Mouse (Mus musculus): ENCODE measurements around the gene Rnf214. TPM values are rescaled to one million over a fixed set of nuclear protein-coding genes. Genes with fewer than 3 reads are reported as not detected.

The Rnf214 gene
- polyA plus RNA-seq, 1 experiment from 2014 or later = 36.2 TPM

DNA sequence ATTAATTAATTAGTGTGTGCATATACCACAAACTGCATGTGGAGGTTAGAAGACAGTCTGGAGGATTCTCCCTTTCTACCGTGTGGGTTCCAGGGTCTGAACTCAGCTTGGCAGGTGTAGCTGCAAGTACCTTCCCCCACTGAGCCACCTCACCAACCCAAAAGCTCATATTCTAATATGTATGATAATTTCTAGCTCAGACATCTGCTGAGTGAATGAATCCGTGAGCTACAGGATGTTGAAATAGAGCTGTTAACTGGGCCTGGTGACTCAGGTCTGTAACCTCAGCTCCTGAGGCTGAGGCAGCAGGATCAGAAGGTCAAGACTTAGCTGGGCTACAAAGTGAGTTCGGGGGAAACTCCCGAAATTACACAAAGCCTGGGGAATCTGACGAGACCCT is 63.7 kb downstream of the Rnf214 start:
- 83% methylated on average over 5 of the region's 5 CpGs for WGBS

DNA sequence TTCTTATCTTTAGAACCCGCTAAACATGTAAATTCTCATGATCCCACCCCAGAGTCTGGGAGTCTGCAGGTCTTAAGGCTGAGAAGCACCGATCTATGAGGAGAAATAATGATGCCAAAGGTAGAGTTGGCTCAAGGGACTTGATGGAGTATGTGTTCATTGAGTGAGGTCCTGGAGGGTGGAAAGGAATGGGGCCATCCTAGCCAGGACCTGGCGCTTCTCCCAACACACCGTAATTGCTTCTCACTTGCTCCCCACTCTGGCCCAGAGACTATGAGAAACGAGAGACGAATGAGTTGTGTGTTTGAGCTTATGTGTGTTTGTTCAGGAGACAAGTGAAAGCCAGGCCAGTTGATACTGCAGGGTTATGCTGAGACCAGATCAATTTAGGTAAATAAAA is 65.3 kb downstream of the Rnf214 start:
- no peak overlapping the region for H3K9ac ChIP-seq
- H3K4me1 ChIP-seq (replicated peaks) = peaks cover 25% of the 10 kb centered on the region
- no peaks in the 10 kb centered on the region for H3K36me3 ChIP-seq
- no peak for ATAC-seq
- H3K4me2 ChIP-seq (replicated peaks) = 0 out of 2 replicates have a peak overlapping the region, but pooled peaks have one; percentile 1
- no peak overlapping the region for H3K4me3 ChIP-seq (replicated peaks)
- H3K27me3 ChIP-seq (replicated peaks) = no peaks in the 10 kb centered on the region
- no peak overlapping the region for H3K27ac ChIP-seq
- WGBS = 70% methylated on average over 6 of the region's 6 CpGs
- H3K9me3 ChIP-seq = no peaks in the 10 kb centered on the region

More for the DNA sequence above, 63.7 kb downstream of the Rnf214 start:
- Histone ChIP-seq H3K9ac (no peak overlapping the region), H3K4me2 (replicated peaks) (no peak overlapping the region), H3K36me3 (no peaks in the 10 kb centered on the region), H3K27me3 (replicated peaks) (no peaks in the 10 kb centered on the region), H3K9me3 (no peaks in the 10 kb centered on the region), H3K27ac (no peak overlapping the region), H3K4me1 (replicated peaks) (peaks cover 25% of the 10 kb centered on the region), H3K4me3 (replicated peaks) (no peak overlapping the region)
- ATAC-seq = no peak

DNA sequence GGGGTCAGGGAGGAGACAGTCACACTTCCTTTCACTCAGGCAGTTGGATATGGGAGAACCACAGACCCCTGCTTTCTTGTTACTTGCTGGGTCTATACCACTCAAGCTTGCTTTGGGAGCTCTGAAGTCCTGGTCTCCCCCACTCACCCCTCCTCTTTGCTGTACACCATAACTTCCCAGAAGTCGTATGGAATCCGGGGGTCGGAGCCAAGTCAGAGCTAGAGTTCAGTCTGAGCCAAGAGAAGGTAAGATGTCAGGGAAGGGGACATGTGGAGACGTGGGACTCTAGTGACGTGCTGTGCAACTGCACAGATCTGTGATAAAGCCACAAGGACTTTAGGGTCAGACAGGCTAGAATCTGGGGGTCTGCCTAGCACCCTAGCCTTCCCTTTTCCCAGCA is 66.4 kb downstream of the Rnf214 start:
- H3K9ac ChIP-seq = no peak overlapping the region
- peak overlapping the region; percentile 96 for H3K4me2 ChIP-seq (replicated peaks)
- H3K4me3 ChIP-seq (replicated peaks) = peak overlapping the region; percentile 78
- ATAC-seq = no peak
- no peaks in the 10 kb centered on the region for H3K9me3 ChIP-seq
- H3K27me3 ChIP-seq (replicated peaks) = no peaks in the 10 kb centered on the region
- no peaks in the 10 kb centered on the region for H3K36me3 ChIP-seq
- no peak overlapping the region for H3K27ac ChIP-seq
- peaks cover 25% of the 10 kb centered on the region for H3K4me1 ChIP-seq (replicated peaks)
- 61% methylated on average over 5 of the region's 5 CpGs for WGBS

DNA sequence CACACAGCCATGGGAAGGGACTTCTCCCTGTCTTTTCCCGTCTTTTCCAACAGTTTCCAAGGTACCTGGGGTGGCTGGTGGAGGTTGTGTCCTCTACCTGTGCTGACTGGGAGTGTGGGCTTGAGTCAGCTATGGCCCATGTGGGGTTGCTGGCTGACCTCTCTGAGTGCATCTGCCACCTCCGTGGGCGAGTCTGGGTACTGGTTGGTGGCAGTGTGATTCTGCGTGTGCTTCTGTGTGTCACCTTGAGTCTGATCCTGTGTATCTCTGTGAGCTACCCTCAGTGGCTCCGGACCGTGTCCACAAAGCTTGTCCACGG is 66.8 kb downstream of the Rnf214 start:
- H3K4me1 ChIP-seq (replicated peaks) = peaks cover 25% of the 10 kb centered on the region
- H3K27me3 ChIP-seq (replicated peaks) = no peaks in the 10 kb centered on the region
- ATAC-seq = no peak
- no peaks in the 10 kb centered on the region for H3K36me3 ChIP-seq
- H3K9me3 ChIP-seq = no peaks in the 10 kb centered on the region
- peak overlapping the region; percentile 89; the same call in 1 of the 2 replicates for H3K9ac ChIP-seq
- 76% methylated on average over 7 of the region's 7 CpGs for WGBS
- no peak overlapping the region for H3K27ac ChIP-seq
- peak overlapping the region; percentile 96 for H3K4me2 ChIP-seq (replicated peaks)
- H3K4me3 ChIP-seq (replicated peaks) = peak overlapping the region; percentile 78

DNA sequence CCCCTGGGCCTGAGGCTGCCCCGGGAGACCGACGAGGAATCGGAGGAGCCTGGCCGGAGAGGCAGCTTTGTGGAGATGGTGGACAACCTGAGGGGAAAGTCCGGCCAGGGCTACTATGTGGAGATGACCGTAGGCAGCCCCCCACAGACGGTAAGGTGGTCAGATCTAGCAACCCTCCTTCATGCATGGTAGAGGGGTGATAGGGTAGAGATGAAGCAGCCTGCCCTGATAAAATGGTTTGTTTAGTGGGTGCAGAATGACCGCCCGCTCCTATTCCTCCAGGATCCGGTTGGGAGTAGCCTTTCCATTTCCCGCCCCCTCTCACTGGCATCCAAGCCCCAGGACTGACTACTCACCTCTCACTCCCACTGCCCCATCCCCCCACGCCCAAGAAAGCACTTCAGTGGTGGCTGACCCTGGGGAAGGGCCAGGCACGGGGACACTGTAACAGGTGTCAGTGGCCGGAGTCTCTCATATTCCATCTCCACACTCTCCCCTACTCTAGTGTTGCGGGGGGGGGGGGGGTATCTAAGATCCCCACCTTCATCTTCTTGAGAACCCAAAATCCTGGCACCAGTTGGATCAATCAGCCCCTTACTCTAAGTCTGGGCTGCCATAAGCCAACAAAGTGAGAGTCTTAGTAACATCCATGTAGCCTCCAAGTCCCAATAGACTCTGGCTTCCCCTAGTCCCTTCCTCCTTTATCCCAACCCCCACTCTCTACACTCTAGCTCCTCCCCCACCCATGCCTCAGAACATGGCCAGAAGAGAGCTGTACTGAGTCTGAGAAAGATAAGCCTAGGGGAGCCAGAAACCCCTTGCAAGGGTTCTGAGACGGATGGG is 67.4 kb downstream of the Rnf214 start:
- H3K36me3 ChIP-seq = no peaks in the 10 kb centered on the region
- no peaks in the 10 kb centered on the region for H3K9me3 ChIP-seq
- 13% methylated on average over 17 of the region's 17 CpGs for WGBS
- H3K27me3 ChIP-seq (replicated peaks) = no peaks in the 10 kb centered on the region
- peak overlapping the region; percentile 96 for H3K4me2 ChIP-seq (replicated peaks)
- H3K9ac ChIP-seq = peak overlapping the region; percentile 89
- peaks cover 25% of the 10 kb centered on the region for H3K4me1 ChIP-seq (replicated peaks)
- H3K27ac ChIP-seq = no peak overlapping the region
- H3K4me3 ChIP-seq (replicated peaks) = peak overlapping the region; percentile 78
- ATAC-seq = peak; percentile 42

DNA sequence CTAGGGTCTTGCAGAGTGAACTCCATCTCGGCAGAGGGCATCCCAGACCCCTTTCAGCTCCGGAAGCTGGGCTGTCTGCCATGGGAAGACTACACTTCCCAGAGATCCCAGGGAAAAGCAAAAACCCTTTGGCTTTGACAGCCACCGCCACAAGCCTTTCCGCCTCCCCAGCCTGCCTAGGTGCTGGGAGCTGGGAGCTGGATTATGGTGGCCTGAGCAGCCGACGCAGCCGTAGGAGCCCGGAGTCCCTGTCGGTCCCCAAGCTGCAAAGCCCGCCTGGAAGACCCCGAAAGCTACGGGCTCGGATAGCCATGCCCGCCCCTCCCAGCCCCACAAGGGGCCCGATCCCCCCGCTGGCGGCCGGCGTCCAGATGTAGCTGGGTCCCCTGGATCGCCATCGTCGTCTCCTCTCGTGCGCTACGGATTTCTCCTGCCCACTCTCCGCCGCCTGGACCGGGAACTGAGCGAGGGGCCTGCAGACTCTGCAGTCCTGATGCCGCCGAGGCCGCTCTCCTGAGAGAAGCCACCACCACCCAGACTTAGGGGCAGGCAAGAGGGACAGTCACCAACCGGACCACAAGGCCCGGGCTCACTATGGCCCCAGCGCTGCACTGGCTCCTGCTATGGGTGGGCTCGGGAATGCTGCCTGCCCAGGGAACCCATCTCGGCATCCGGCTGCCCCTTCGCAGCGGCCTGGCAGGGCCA is 68.1 kb downstream of the Rnf214 start, which contains the start of gene Bace1:
TSS of gene Bace1 (plus strand) at position 147 of the 705 bp plus-strand sequence.
- peak within 1 kb of the TSS; percentile 89 for H3K9ac ChIP-seq
- under 1% methylated on average over 39 of the region's 40 CpGs for WGBS
- peaks cover 25% of the 10 kb centered on the region for H3K4me1 ChIP-seq (replicated peaks)
- H3K4me2 ChIP-seq (replicated peaks) = peak within 1 kb of the TSS; percentile 96
- H3K27me3 ChIP-seq (replicated peaks) = no peaks in the 10 kb centered on the region
- H3K9me3 ChIP-seq = no peaks in the 10 kb centered on the region
- no peaks in the 10 kb centered on the region for H3K36me3 ChIP-seq
- H3K27ac ChIP-seq = peak within 1 kb of the TSS; percentile 52
- peak; percentile 90 for ATAC-seq
- H3K4me3 ChIP-seq (replicated peaks) = peak within 1 kb of the TSS; percentile 78

DNA sequence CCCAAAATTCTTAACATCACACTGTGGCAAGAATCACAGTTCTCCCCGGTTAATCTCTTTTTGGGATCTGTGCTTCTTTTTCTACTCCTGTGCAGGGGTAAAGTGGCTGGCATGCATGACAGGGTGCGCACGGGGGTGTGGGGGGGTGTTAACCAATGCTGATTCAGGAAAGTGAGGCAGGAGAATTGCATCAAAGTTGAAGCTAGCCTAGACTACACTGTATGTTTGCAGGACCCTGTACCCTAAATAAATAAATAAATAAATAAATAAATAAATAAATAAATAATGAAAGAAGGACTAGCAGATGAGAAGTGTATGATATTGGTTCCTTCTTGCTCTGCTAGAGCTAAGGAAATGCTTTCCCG is 68.7 kb downstream of the Rnf214 start:
- peak overlapping the region; percentile 96 for H3K4me2 ChIP-seq (replicated peaks)
- ATAC-seq = peak; percentile 32; the same call in 1 of the 2 replicates
- H3K27ac ChIP-seq = no peak overlapping the region
- 20% methylated on average over 4 of the region's 4 CpGs for WGBS
- H3K4me3 ChIP-seq (replicated peaks) = peak overlapping the region; percentile 78
- peak overlapping the region; percentile 89; the same call in 1 of the 2 replicates for H3K9ac ChIP-seq
- H3K36me3 ChIP-seq = no peaks in the 10 kb centered on the region
- peaks cover 25% of the 10 kb centered on the region for H3K4me1 ChIP-seq (replicated peaks)
- no peaks in the 10 kb centered on the region for H3K27me3 ChIP-seq (replicated peaks)
- no peaks in the 10 kb centered on the region for H3K9me3 ChIP-seq

DNA sequence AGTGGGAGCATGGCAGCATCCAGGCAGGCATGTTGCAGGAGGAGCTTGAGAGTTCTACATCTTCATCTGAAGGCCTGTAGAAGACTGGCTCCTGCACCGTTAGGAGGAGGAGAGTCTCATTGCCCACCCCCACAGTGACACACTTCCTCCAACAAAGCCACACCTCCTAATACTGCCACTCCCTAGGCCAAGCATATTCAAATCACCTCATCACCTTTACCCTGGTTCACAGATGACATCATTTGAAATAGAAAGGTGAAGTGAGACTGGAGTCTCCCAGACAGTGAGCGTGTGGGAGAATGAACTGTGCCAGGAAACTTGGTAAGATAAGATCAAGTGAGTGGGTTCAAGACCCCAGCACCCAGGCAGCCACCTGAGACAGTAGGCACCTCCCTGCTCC is 73.2 kb downstream of the Rnf214 start:
- Histone ChIP-seq H3K27me3 (replicated peaks) (no peaks in the 10 kb centered on the region), H3K4me3 (replicated peaks) (no peak overlapping the region), H3K36me3 (no peaks in the 10 kb centered on the region), H3K27ac (no peak overlapping the region), H3K4me2 (replicated peaks) (no peak overlapping the region), H3K4me1 (replicated peaks) (no peaks in the 10 kb centered on the region; the same call in 1 of the 2 replicates), H3K9me3 (no peaks in the 10 kb centered on the region), H3K9ac (no peak overlapping the region)
- ATAC-seq = no peak
- 61% methylated on average over 2 of the region's 2 CpGs for WGBS

DNA sequence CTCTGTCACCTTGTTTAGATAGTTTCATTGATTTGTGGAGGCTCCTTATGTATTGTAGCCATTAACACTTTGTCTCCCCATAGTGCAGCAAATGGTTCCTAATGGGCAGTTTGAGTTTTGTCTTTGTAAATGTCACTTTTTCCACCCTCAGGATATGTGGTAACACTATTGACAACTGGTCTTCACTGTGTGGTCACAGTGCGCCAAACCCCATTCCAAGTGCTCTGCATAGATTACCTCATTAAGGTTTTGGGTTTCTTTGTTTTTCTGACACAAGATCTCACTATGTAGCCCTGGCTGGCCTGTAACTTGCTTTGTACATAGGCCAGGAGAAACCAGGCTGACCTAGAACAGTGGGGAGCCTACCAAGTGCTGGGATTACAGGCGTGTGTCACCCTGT is 73.8 kb downstream of the Rnf214 start:
- Histone ChIP-seq H3K36me3 (no peaks in the 10 kb centered on the region), H3K4me1 (replicated peaks) (no peaks in the 10 kb centered on the region; the same call in 1 of the 2 replicates), H3K9me3 (no peaks in the 10 kb centered on the region), H3K27ac (no peak overlapping the region), H3K4me2 (replicated peaks) (no peak overlapping the region), H3K4me3 (replicated peaks) (no peak overlapping the region), H3K27me3 (replicated peaks) (no peaks in the 10 kb centered on the region), H3K9ac (no peak overlapping the region)
- ATAC-seq = no peak
- 82% methylated on average over 2 of the region's 2 CpGs for WGBS

DNA sequence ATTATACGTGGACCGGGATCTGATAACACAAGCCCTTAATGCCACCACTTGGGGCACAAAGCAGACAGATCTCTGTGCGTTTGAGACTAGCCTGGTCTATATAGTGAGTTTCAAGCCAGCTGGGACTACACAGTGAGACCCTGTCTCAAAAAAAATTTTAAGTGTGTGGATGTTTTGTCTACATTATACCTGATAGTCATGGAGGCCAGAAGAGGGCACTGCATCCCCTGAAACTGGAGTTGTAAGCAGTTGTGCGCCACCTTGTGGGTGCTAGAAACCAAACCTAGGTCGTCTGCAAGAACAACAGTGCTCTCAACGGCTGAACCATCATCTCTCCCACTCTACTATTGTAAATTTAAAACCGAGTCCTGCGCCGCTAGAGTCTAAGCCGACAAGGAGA is 77.6 kb downstream of the Rnf214 start:
- Histone ChIP-seq H3K9me3 (no peaks in the 10 kb centered on the region), H3K27ac (no peak overlapping the region), H3K9ac (no peak overlapping the region), H3K36me3 (no peaks in the 10 kb centered on the region), H3K4me1 (replicated peaks) (peaks cover 9% of the 10 kb centered on the region), H3K27me3 (replicated peaks) (no peaks in the 10 kb centered on the region), H3K4me2 (replicated peaks) (peak overlapping the region; percentile 81), H3K4me3 (replicated peaks) (peak overlapping the region; percentile 87; the same call in 1 of the 2 replicates)
- 36% methylated on average over 10 of the region's 10 CpGs for WGBS
- ATAC-seq = peak; percentile 20; the same call in 1 of the 2 replicates

DNA sequence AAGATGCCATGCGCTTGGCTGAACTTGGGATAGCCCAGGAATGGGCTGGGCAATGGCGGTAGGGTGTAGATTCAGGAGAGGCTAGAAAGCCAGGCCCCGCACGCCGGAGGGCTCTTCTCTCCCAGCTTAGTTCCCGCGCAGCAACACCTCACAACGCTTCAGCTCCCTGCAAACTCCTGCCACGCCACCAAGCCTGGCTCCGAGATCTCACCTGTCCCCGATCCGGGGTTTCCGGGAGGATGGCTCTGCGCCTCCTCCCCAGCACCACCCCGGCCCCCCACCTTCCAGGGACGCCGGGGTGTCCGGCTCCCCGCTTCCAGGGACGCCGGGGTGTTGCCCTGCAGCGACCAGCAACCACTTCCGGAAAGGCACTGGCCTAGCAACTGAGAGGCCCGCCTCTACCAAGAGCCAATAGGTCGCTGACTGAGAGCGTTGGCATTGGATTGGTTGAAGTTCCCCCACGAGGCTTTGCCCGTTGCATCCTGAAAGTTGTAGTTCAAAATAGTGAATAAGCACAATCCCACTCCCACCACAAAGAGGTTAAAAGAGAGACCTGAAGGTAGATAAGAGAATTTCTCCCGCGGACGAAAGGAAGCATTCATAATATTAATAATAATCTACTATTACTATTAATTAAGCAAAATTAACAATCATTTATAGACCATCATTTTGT is 78.3 kb downstream of the Rnf214 start, which contains the start of gene Cep164:
TSS of gene Cep164 (minus strand) at position 401 of the 673 bp plus-strand sequence.
- Histone ChIP-seq H3K4me1 (replicated peaks) (peaks cover 9% of the 10 kb centered on the region), H3K9ac (peak within 1 kb of the TSS; percentile 77), H3K9me3 (no peaks in the 10 kb centered on the region), H3K27me3 (replicated peaks) (no peaks in the 10 kb centered on the region), H3K4me2 (replicated peaks) (peak within 1 kb of the TSS; percentile 81), H3K4me3 (replicated peaks) (peak within 1 kb of the TSS; percentile 87), H3K36me3 (no peaks in the 10 kb centered on the region), H3K27ac (peak within 1 kb of the TSS; percentile 72)
- ATAC-seq = peak; percentile 99
- under 1% methylated on average over 31 of the region's 31 CpGs for WGBS

Measured in intestine, embryonic 15.5 days (tissue).